Mouse (Mus musculus) mesoderm, embryonic 11.5 days (tissue): ENCODE measurements around the gene Nsun3.
A peak's percentile ranks its signal among the peaks of the same experiment; 100 is the strongest.

ENCODE experiments used
- DNase-seq: peaks from one replicate; pipeline ENCODE4 v3.0.0-alpha.2; 2012; ENCODE audit warnings: low read depth, low spot score

The Nsun3 gene

DNA sequence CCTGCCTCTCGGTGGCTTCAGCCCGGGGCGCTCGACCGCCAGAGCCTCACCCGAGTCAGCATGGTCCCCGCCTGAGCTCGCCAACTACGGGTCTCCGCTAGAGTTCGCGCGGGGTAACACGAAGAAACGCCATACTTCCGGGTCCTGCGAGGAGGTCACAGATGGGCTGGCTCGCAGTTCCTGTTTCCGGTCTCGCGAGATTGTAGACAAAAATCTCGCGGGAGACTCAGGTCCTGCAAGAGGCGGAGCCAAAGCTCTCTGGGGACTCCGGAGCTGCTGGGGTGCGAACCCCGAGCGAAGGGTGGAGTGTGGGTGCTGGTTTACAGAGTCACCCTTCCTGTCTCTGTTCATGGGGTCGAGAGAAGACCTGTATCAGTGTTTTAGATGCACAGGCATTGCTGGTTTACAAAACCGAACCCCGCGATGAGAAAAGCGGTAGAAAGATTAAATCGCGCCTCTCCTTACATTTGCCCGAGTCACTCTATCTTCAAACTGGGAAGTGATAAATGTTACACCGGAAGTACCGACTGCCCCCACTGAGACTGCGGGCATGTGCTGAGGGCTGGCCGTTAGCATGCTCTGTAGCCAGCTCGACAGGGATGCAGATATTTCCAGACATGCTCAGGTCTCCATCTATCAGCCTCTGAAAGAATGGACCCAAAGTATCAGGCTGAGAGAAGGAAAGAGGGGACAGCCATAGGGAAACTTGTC lies at the start of gene Nsun3:
TSS of gene Nsun3 (minus strand) at position 198 of the 711 bp plus-strand sequence.
- peak; percentile 98 for DNase-seq

DNA sequence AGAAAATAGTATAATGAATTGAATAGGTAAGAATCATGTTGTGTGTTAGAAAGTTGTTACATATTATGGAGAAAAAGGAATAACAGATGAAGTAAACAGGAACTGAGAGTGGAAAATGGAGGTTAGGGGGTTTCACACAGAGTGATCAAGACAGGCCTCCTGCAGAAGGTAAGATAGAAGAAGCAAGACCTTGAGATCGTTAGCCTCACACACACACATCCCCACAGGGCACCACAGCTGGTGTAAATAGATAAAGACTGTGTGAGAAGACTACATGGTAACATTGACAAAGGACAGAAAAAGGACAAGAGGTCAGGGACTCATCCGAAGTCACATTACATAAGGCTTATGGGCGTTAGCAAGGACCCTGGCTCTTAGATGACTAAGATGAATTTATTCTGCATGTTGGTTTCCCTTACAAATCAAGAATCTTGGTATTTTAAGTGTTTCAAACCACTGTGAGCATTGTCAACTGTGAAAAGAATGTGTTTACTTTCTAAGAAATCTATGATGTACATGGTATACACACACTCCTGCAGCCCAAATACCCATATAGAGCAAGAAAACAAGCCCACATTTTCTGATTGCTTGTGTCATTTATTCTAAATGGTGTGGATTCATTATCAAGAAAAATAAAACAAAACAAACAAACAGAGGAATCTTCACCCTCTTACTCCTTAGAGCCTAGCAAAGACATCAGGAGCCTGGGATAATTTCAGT lies 47.6 kb upstream of the Nsun3 start:
- DNase-seq = no peak

DNA sequence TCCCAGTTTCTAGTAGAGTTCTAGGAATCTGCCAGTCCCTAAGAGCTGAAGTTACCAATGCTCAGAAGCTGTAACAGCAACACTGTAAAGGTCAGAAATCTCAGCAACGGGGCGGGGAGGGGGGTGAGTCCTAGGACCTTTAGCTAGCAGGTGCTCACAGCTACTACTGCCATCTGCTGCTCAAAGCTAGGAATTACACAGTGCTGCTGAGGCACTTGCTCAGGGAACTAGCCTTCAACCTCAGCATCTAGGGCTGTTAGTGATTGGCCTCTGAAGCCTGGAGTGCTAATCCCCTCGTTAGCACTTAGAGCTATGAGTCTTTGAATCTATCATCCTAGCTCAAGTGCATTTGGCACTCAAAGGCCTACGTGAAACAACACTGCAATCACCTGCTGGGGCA lies 45.9 kb upstream of the Nsun3 start:
- peak; percentile 54 for DNase-seq

DNA sequence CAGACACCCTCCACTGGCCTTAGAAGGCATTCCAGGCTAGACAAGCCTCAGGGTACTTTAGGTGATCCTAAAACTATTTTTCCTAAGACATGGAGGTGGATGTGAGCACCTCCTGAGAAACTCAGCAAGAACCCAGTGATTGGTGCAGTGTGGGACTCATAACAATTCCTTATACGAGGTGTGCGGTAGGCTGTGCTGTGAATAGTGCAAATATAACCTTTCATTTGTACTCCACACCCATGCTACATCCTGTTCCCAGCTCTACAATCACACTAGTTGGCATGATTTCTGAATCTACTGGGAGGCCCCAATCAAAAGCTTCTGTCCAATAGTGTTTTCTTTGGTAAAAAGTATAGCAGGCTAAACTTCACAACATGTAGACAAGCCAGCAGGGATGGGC lies 45.4 kb upstream of the Nsun3 start:
- DNase-seq = no peak

DNA sequence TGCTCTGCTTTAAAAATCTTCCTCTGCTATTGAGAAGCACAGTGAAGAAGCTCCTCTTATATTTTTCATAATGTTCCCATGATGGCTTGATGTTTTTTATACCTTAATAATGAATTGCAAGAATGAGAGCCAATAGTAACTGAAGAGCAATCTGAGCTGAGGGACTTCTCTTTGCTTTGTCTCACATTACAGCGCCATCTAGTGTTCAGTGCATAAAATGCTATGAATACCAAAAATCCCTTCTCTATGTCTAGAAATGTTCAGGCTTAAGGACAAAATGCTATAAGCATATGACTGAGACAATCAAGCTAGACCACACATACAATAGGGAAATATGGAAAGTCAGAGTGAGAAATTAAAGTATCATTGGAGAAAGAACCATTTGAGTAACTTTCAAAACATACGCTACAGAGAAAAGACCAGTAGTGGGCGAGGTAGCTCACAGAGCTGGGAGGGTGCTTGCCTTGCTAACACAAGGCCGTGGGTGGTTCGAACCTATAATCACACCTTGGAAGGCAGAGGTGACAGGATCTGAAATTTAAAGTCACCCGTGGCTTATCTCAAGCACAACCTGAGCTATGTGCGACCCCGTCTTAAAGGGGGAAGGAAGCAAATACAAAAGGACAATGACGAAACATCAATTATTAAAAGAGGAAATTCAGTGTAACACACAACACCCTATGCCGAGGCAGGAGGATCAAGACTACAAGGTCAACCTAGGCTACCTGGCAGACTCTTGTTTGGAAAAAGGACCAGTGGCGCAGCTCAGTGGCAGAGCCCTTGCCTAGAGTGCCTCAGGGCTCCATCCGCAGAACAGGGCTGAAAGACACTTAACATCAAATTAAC lies 39.8 kb upstream of the Nsun3 start:
- DNase-seq = peak; percentile 59

DNA sequence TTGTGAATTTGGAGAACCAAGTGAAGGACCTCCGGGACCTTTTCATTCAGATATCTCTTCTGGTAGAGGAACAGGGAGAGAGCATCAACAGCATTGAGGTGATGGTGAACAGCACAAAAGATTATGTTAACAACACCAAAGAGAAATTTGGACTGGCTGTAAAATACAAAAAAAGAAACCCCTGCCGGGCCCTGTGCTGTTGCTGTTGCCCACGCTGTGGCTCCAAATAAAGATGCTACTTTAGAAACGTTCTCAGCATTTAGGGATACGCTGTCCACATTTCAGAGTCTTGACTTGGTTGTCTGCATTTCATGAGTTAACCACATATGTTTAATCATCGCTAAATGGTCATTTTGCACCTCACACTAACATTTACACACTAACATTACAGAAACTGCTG lies 35.9 kb upstream of the Nsun3 start:
- no peak for DNase-seq

DNA sequence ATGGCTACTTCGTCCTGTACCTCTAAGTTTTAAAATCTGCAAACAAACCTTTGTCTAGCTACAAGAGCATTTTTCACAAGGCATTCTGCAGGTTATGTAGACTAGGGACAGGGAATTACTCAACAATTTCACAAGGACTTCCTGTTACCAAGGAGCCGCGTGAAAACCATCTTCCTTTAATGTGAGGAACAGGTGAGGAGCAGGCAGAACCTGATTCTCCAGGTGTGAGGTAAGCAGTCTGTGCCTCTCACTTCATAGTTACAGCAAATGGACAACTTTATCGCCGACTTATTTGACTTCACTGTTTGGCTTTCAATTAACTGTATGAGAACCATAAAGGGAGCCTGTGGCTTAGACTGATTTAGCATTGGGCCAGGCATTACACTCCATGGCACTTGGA lies 27.9 kb upstream of the Nsun3 start, which contains the start of gene Stx19:
TSS of gene Stx19 (plus strand) at position 186 of the 400 bp plus-strand sequence.
- no peak for DNase-seq

DNA sequence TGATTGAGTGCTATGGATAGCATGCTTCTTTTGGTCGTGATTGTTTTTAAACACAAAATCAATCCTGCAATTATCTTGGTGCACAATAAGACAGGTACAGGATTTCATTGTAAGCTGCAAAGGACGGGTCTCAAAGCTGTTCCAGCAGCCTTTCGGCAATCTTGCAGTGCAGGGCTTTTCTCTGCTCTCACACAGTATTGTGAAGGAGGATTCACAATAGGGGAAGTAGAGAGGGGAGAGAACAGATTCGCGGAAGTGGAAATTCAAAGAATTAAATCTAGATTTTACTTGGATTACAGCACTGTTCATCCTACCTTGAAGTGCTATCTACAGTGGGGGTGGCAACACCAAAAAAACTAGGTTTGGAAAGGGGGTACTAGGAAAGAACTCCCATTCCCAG lies 27.2 kb upstream of the Nsun3 start:
- no peak for DNase-seq

DNA sequence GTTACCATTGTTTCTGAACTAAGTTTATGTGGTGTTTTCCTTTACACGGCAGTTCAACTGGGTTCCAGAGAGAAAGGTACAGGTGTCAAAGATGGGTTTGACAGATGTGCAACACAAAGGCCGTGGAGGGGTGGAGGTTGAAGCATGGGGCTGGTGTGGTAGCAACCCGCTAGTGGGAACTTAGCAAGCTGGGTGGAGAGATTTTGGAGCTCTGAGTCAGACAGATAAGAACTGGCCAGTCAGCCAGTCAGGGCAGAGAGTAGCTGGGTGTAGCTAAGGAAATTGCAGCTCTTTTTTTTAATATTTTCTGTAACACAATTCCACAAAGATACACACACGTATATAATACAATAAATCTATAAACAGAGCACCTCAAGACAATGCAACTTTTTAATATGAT lies 24.2 kb upstream of the Nsun3 start:
- DNase-seq = no peak

DNA sequence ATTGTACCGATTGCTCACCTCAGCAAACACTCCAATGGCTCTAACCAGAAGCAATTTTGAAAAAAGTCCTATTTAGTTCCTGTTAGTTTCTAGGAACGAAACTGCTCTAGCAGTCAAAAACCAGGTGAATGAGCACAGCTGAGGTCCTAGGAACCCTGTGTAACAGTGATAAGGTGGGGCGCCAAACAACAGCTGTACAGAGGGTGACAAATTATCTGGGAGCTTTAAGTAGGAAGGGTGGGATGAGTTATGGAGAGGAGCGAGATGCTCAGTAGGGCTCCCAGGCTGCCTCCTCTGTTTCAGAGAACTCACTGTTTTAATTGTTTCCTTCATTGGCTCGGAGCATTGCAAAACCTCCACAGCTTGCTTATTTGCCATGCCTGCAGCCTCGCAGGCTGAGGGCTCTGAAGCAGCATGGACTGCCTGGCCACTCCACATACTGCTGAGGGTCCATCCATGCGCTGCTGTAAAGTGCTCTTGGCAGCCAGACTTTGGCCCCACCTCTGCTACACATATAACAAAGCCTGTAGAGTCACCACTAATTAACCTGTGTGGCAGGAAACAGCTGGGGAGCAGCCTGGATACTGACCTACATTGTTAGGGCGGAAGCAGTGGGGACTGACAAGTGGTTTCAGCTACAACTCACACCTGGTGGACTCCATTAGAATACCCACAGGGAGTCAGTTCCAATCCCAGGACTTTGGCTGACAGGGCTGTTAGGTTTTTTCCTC lies 20.8 kb upstream of the Nsun3 start:
- DNase-seq = no peak

DNA sequence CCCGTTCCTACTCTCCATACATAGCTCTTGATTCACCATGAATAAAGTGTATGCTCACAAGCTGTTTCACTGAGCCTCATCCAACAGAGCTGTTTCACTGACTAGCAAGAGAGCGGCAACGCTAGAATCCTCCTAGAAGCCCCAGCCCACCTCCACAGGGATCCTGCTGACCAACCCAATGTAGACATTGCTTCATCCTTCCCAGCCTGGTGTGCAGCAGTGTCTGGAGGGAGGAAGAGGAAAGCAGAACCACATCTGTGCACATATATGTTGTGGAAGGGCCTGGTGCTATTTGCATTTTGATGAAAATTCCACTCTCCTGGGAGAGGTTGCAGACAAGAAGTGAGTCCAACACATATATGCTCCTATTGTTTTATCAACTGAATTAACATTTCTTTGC lies 18.0 kb upstream of the Nsun3 start:
- no peak for DNase-seq

DNA sequence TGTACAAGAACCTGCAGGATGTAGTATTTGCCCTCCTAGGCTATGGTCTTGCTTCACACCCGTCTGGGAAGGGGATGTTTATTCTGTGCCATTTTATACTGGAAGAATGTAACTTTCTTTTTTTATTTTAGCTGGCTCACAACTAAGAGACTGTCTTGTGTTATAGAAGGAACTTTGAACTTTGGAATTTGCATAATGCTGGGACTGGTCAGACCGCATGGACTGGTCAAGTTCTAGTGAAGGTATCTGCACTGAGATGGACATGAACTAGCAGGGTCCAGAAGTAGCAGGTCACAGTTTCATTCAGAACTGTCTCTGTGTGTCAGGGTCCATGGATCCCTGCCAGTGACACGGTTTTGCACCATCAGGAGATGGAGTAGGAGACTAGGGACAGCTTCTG lies 13.2 kb upstream of the Nsun3 start:
- DNase-seq = no peak

DNA sequence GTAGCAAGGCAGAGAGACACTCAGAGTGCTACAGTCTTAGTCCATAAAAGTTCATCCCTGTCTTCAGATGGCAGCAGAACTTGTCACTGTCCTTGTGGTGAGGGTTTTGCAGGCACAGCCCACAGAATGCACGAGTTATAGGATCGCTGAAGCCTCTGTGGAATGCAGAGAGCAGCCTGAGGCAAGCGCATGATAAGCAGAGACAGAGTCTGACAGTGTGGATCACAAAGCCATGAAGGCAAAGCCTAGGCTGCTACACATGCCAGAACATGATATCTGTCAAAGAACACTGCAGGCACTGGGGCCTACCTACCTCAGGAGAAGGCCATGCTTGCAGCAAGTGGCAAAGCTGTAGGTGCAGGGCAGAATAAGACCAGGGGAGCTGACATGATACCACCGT lies 12.8 kb upstream of the Nsun3 start:
- no peak for DNase-seq

DNA sequence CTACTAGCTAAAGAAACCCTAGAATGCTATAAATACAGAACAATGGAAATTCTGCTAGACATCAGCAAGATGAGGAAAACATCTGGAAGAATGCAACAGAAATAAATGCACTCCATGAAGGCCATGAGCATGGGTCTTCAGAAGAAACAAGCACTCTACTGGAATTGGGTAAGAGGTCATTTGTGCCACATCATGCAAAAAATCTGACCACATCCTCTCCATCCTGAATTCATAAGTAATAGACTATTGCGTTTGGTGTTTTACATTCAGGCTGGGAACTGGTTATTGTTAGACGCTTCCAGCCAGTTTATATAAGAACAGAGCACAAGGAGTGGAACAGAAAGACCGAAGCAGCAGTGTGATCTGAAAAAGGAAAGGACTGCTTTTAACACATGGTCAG lies 12.2 kb upstream of the Nsun3 start:
- DNase-seq = no peak

DNA sequence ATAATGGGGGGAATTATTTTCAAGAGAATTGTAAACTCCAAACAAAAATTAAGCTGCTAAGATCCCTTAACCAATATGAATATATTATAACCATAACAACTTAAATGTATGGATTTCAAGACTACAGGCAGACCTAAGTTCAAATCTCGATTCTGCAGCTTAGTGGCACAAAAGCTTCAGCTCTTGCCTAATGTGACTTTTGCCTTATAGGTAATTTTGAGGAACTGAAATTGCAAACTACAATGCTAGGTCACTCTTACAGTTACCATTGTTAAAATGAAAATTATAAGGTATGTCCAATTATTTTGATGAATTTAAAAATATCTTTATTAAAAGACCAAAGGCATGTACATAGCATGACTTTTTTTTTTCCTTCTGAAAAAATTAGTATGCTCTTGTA lies 10.0 kb upstream of the Nsun3 start:
- DNase-seq = no peak

DNA sequence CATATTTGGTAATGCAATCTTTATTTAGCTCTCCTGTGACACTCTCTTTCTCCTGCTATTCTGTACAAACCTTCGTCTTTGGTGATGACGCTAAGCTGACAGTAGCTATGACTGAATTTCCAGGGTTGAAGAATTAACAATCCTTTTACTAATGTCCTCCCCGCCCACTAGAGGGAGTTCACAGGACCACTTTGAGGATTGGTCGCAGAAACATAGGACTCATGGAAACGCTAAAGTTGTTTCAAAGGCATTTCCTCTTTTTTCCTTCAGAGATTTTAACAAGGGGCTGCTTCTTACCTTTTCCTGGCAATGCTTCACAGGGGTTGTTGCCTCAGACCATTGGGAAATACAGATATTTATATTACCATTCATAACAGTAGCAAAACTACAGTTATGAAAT lies 4.4 kb downstream of the Nsun3 start:
- no peak for DNase-seq

DNA sequence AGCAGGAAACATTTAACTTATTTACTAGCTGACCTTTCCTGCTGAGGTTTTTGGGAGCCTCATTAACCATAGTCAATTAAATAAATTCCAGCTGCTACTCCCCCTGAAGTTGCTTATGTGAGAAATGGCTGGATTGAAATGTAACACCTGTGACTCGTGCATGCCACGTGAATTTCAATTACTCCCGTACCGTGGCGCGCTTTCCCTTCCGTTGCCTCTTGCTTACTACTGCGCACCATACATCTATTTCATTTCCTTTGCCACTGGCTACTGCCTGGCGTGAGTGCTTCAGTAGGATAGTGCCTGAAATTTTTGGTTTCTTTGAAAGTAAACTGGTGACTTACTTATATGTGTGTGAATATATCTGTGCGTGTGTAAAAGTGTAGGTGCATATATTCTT lies 8.3 kb downstream of the Nsun3 start:
- no peak for DNase-seq

DNA sequence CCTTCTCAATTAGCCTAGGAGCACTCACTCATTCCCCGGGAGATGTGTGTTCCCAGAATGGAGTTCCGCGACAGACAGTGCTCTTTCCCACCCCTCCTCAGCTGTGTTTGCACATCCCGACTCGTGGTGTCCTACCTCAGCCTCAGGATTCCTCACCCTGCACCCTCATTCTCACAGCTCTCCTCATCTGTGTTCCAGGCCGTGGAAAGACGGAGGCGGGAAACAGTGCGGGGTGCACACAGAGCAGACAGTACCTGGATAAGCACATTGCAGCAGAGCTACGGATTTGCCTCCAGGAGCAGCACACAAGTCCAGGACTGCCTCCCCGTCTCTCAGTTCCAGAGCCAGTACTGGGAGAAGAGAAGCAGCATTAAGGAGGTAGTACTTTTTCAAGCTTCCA lies 10.6 kb downstream of the Nsun3 start:
- DNase-seq = no peak

DNA sequence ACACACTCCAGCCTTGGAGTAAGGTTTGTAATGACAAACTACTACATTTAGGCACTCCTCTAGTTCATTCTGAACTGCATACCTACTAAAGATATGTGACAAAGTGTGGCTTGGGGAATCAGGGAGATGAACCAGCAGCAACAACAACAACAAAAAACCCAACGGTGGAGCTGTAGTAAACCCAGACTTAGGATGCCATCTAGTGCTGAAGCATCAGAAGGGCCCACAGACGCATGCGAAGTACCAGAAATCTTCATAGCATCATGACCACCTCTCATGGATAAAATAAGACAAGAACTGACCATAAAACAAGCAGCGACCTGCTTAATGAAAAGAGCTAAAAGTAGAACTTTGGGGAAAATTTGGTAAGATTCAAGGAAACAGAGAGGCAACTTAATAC lies 13.2 kb downstream of the Nsun3 start:
- DNase-seq = no peak

DNA sequence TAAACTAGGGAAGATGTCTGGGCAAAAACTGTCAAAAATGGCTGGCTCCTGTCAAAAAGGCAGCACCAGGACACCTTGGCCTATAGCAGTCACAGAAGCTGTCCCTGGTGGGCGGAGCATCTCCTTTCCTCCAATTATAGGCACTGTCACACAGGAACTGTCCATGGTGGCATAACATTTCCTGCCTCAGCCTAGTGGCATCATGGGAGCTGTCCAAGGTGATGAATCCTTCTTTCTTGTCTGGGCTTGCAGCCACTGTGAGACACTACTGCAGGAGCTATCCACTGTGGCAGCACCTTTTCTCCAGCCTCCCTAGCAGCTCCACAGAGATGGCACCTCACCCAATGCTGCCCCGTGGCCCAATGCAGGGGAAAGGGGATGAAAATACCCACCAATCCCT lies 28.3 kb downstream of the Nsun3 start:
- peak; percentile 56 for DNase-seq

DNA sequence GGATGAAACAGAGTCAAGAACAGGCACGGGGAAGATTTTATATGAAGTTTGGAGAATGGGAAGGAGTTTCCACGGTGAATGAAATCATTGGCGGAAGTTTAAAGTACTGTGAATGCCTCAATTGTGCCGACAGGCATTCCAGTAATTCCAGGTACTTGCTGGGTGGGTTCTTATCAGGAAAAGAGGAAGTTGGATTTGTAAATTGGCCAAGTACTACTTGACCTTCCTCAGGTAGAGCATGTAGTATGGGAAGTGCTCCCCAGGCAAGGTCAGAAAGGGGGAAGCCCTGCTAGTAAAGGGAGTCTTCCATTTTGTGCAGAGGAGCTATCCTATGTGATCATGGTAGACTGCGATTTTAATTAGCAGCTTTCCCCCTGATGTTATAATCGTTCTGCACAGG lies 31.3 kb downstream of the Nsun3 start:
- DNase-seq = no peak

DNA sequence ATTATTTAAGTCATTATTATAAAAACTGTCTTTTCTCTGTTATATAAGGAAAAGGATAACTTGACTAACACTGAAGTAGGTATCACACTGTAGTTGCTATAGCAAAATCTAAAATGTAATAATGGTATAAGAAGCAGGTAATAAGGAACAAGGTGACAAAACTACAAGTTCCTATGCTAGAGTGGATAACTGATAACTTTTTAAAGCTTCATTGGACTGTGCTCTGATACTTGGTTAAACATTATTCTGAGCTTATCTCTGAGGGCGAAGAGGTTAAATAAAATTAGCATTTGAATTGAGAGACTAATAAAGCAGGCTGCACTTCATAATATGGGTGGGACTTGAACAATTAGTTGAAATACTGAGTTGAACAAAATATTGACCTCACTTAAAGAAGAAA lies 33.0 kb downstream of the Nsun3 start:
- no peak for DNase-seq
